ENCODE assay signal across 8 mouse cellular contexts in genomic region chr7:130668729-130669281, GRCm38 (mm10).
A peak's percentile ranks its signal among the peaks of the same experiment; 100 is the strongest.
DNase-seq lines count a peak whose midpoint lies in the region; ATAC-seq and TF ChIP-seq lines count a peak whose summit lies in the region.

No protein-coding gene starts in this region.

- ATAC-seq in forebrain, embryonic 12.5 days (ENCODE audit: low FRiP score) = 0 out of 2 replicates have a peak, but pooled peaks have one; percentile 12
- ATAC-seq in midbrain, embryonic 14.5 days (ENCODE audit: low FRiP score, low TSS enrichment) = peak; percentile 51; the same call in 1 of the 2 replicates
- no peak for ATAC-seq in frontal cortex, adult (ENCODE audit: low TSS enrichment)

- H3K9me3 ChIP-seq in forebrain, embryonic 12.5 days = no peaks in the 10 kb centered on the region
- H3K9me3 ChIP-seq in midbrain, embryonic 14.5 days (ENCODE audit: control insufficient read depth, low read length) = no peaks in the 10 kb centered on the region

- no peak overlapping the region for H3K4me2 ChIP-seq in forebrain, embryonic 12.5 days
- H3K4me2 ChIP-seq in midbrain, embryonic 14.5 days (ENCODE audit: low read length) = no peak overlapping the region

- H3K9ac ChIP-seq in heart, adult 2 months (ENCODE audit: low read depth, low read length) = no peak overlapping the region
- H3K9ac ChIP-seq in forebrain, embryonic 12.5 days = no peak overlapping the region
- H3K9ac ChIP-seq in midbrain, embryonic 14.5 days (replicated peaks; ENCODE audit: low read length) = no peak overlapping the region

- peaks cover 20% of the 10 kb centered on the region for H3K36me3 ChIP-seq in heart, adult 2 months (ENCODE audit: control insufficient read depth, insufficient read depth, low read length)
- peaks cover 12% of the 10 kb centered on the region; the same call in 1 of the 2 replicates for H3K36me3 ChIP-seq in forebrain, embryonic 12.5 days (replicated peaks)
- H3K36me3 ChIP-seq in midbrain, embryonic 14.5 days (ENCODE audit: control insufficient read depth, insufficient read depth, low read length) = no peaks in the 10 kb centered on the region

- 15% methylated on average over 7 of the region's 7 CpGs for WGBS in heart, adult 2 months
- 75% methylated on average over 7 of the region's 7 CpGs for WGBS in forebrain, embryonic 12.5 days
- 48% methylated on average over 7 of the region's 7 CpGs for WGBS in midbrain, embryonic 14.5 days

- H3K79me2 ChIP-seq in heart, adult 2 months (replicated peaks; ENCODE audit: control insufficient read depth, insufficient read depth, low read length) = no peaks in the 10 kb centered on the region; the same call in 1 of the 2 replicates

- no peak for DNase-seq in heart, adult 2 months
- no peak for DNase-seq in heart, postnatal 25 days (ENCODE audit: low spot score)
- peak; percentile 92 for DNase-seq in kidney, adult 9 months
- peak; percentile 55 for DNase-seq in midbrain, embryonic 14.5 days
- DNase-seq in cerebellum, adult 11-12 months = no peak
- no peak for DNase-seq in cerebellum, adult 9-11 months

- TF ChIP-seq EP300 in heart, adult 2 months (IDR thresholded peaks at IDR 0.05; ENCODE audit: insufficient read depth, low read depth, low read length) = no peak

- no peak overlapping the region for H3K4me3 ChIP-seq in heart, adult 2 months
- no peak overlapping the region for H3K4me3 ChIP-seq in forebrain, embryonic 12.5 days (replicated peaks)
- H3K4me3 ChIP-seq in midbrain, embryonic 14.5 days (replicated peaks; ENCODE audit: low read depth, low read length) = no peak overlapping the region

- no peak for TF ChIP-seq CTCF in heart, adult 2 months (IDR thresholded peaks at IDR 0.05)

- peak overlapping the region; percentile 80 for H3K27ac ChIP-seq in heart, adult 2 months
- peak overlapping the region; percentile 86 for H3K27ac ChIP-seq in forebrain, embryonic 12.5 days
- peak overlapping the region; percentile 87 for H3K27ac ChIP-seq in midbrain, embryonic 14.5 days (replicated peaks; ENCODE audit: low read depth, low read length)

- intact Hi-C loops in heart, adult 2 months (cut with DNase I) = no loop called here
- intact Hi-C loops in heart, postnatal 25 days (cut with DNase I) = no loop called here

- peaks cover 46% of the 10 kb centered on the region for H3K4me1 ChIP-seq in heart, adult 2 months (ENCODE audit: control insufficient read depth, insufficient read depth, low read length)
- peaks cover 30% of the 10 kb centered on the region for H3K4me1 ChIP-seq in forebrain, embryonic 12.5 days
- H3K4me1 ChIP-seq in midbrain, embryonic 14.5 days (ENCODE audit: control insufficient read depth, insufficient read depth, low read length) = peaks cover 23% of the 10 kb centered on the region

- no peaks in the 10 kb centered on the region for H3K27me3 ChIP-seq in heart, adult 2 months (ENCODE audit: control insufficient read depth, insufficient read depth, low read length)
- H3K27me3 ChIP-seq in forebrain, embryonic 12.5 days = no peaks in the 10 kb centered on the region; the same call in 1 of the 2 replicates
- H3K27me3 ChIP-seq in midbrain, embryonic 14.5 days (ENCODE audit: control insufficient read depth, insufficient read depth, low read length) = no peaks in the 10 kb centered on the region

- TF ChIP-seq POLR2A in heart, adult 2 months (IDR thresholded peaks at IDR 0.05; ENCODE audit: insufficient read depth, low read depth, low read length) = no peak

Comparison
In these comparisons a context has a peak if more than half of its experiments do, and no peak if none do; other contexts are left out.
1. DNase-seq: peak in kidney, adult 9 months (single experiment) and midbrain, embryonic 14.5 days (single experiment); none in heart, adult 2 months (0 of 2), heart, postnatal 25 days (single experiment), cerebellum, adult 11-12 months (single experiment) and cerebellum, adult 9-11 months (single experiment).
2. Peak in every context shown above with its lines, with median percentiles within 50 percentile points of each other: H3K27ac ChIP-seq.